48 mouse cellular contexts compared by ENCODE assay signal in the genomic region with DNA sequence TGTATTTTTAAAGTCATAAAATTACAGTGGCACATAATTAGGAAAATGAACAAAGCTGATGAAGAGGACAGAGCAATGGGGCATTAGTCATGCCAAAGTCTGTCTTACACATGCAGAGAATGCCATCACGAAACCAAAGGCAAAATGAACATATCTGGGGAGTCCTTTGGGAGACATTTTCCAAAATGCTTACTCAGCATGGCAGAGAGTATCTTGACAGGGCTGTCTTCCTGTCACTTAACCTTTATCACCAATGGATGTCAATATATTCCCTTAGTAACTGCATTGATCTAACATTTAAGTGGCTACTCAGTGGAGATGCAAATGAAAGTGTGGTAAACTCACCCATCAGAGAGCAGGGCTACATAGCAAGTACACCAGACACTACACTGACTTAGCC. TPM values are rescaled to one million over a fixed set of nuclear protein-coding genes. Genes with fewer than 3 reads are reported as not detected.
"Had no signal": no experiment of that assay in that cellular context is flagged by ENCODE, and none has a peak within 500 bp of the region (broad histone marks: within the 10 kb centered on the region; RNA-seq: fewer than 3 reads in every experiment).

No protein-coding gene starts in this region.

- H3K27me3 ChIP-seq: limb, embryonic 12.5 days; limb, embryonic 13.5 days; limb, embryonic 15.5 days; liver, embryonic 12.5 days; liver, embryonic 13.5 days; liver, embryonic 15.5 days; lung, embryonic 15.5 days; midbrain, embryonic 12.5 days; midbrain, embryonic 13.5 days; midbrain, embryonic 15.5 days; neural tube, embryonic 12.5 days had no signal

- H3K4me1 ChIP-seq: limb, embryonic 10.5 days; limb, embryonic 12.5 days; limb, embryonic 13.5 days; limb, embryonic 15.5 days; liver, embryonic 12.5 days; liver, embryonic 13.5 days; liver, embryonic 15.5 days; lung, embryonic 15.5 days; megakaryocyte, embryonic 14.5 days; midbrain, embryonic 10.5 days; midbrain, embryonic 12.5 days; midbrain, embryonic 13.5 days; midbrain, embryonic 15.5 days; neural tube, embryonic 12.5 days had no signal

- H3K9ac ChIP-seq: limb, embryonic 12.5 days; limb, embryonic 13.5 days; limb, embryonic 15.5 days; liver, embryonic 12.5 days; liver, embryonic 13.5 days; liver, embryonic 14.5 days; liver, embryonic 15.5 days; liver, postnatal 0 days; lung, embryonic 14.5 days; lung, embryonic 15.5 days; midbrain, embryonic 12.5 days; midbrain, embryonic 13.5 days; midbrain, embryonic 15.5 days; neural tube, embryonic 12.5 days had no signal

- DNase-seq: left cerebral cortex, postnatal 4 days; liver; liver, embryonic 13.5 days; liver, postnatal 0 days; lung, adult 18-20 months; lung, adult 2 months; lung, embryonic 14.5 days; lung, postnatal 10 days; lung, postnatal 14 days; lung, postnatal 36 days; lung, postnatal 4 days; midbrain, embryonic 14.5 days had no signal

- H3K27ac ChIP-seq: limb, embryonic 10.5 days; limb, embryonic 12.5 days; limb, embryonic 13.5 days; limb, embryonic 15.5 days; liver, embryonic 12.5 days; liver, embryonic 13.5 days; liver, embryonic 14.5 days; liver, embryonic 15.5 days; lung, embryonic 15.5 days; macrophage; midbrain, embryonic 10.5 days; midbrain, embryonic 12.5 days; midbrain, embryonic 13.5 days; midbrain, embryonic 15.5 days; neural tube, embryonic 12.5 days had no signal

- H3K9me3 ChIP-seq: limb, embryonic 15.5 days; lung, embryonic 15.5 days; midbrain, embryonic 15.5 days had no signal

- H3K4me2 ChIP-seq: limb, embryonic 12.5 days; limb, embryonic 13.5 days; limb, embryonic 15.5 days; liver, embryonic 11.5 days; liver, embryonic 12.5 days; liver, embryonic 13.5 days; liver, embryonic 15.5 days; lung, embryonic 14.5 days; lung, embryonic 15.5 days; midbrain, embryonic 11.5 days; midbrain, embryonic 12.5 days; midbrain, embryonic 13.5 days; midbrain, embryonic 15.5 days; neural tube, embryonic 12.5 days had no signal

- H3K4me3 ChIP-seq: limb, embryonic 10.5 days; limb, embryonic 12.5 days; limb, embryonic 13.5 days; limb, embryonic 15.5 days; liver, embryonic 12.5 days; liver, embryonic 13.5 days; liver, embryonic 15.5 days; lung, embryonic 15.5 days; megakaryocyte, embryonic 14.5 days; midbrain, embryonic 10.5 days; midbrain, embryonic 12.5 days; midbrain, embryonic 13.5 days; midbrain, embryonic 15.5 days; myocyte; neural tube, embryonic 12.5 days had no signal

- H3K36me3 ChIP-seq: limb, embryonic 10.5 days; limb, embryonic 12.5 days; limb, embryonic 13.5 days; limb, embryonic 15.5 days; liver, embryonic 12.5 days; liver, embryonic 13.5 days; liver, embryonic 15.5 days; lung, embryonic 15.5 days; midbrain, embryonic 10.5 days; midbrain, embryonic 12.5 days; midbrain, embryonic 13.5 days; midbrain, embryonic 15.5 days; neural tube, embryonic 12.5 days had no signal

RNA-seq across cellular contexts. Expression of a gene that starts 1.4 kb away (rescaled TPM):
- total RNA-seq: left cerebral cortex, adult 8-10 months; left cerebral cortex, postnatal 10 days; left cerebral cortex, postnatal 14 days; left cerebral cortex, postnatal 25 days; left cerebral cortex, postnatal 36 days; left cerebral cortex, postnatal 4 days; liver, adult 2 months; megakaryocyte progenitor cell, adult 5-6 weeks; megakaryocyte-erythroid progenitor cell, adult 5-6 weeks; midbrain, postnatal 0 days; monocyte, adult 5-6 weeks had no signal
- polyA plus RNA-seq: limb, embryonic 10.5 days; limb, embryonic 11.5 days; limb, embryonic 12.5 days; limb, embryonic 13.5 days; limb, embryonic 14.5 days; limb, embryonic 15.5 days; liver, adult 2 months; liver, embryonic 11.5 days; liver, embryonic 12.5 days; liver, embryonic 13.5 days; liver, embryonic 14.5 days; liver, embryonic 15.5 days; liver, embryonic 16.5 days; liver, postnatal 0 days; lung, adult 2 months; lung, embryonic 14.5 days; lung, embryonic 15.5 days; lung, embryonic 16.5 days; lung, postnatal 0 days; macrophage; midbrain, embryonic 10.5 days; midbrain, embryonic 11.5 days; midbrain, embryonic 12.5 days; midbrain, embryonic 13.5 days; midbrain, embryonic 14.5 days; midbrain, embryonic 15.5 days; midbrain, embryonic 16.5 days; midbrain, postnatal 0 days; myocyte; neural tube, embryonic 11.5 days; neural tube, embryonic 12.5 days had no signal

RNA-seq across cellular contexts. Expression of a gene that starts 36.9 kb away (rescaled TPM):
- total RNA-seq: left cerebral cortex, adult 8-10 months; left cerebral cortex, postnatal 10 days; left cerebral cortex, postnatal 14 days; left cerebral cortex, postnatal 25 days; left cerebral cortex, postnatal 36 days; left cerebral cortex, postnatal 4 days; liver, adult 2 months; megakaryocyte progenitor cell, adult 5-6 weeks; megakaryocyte, adult 5-6 weeks; megakaryocyte-erythroid progenitor cell, adult 5-6 weeks; midbrain, postnatal 0 days; monocyte, adult 5-6 weeks had no signal
- polyA plus RNA-seq: limb, embryonic 11.5 days; limb, embryonic 12.5 days; limb, embryonic 14.5 days; limb, embryonic 15.5 days; liver, adult 2 months; liver, embryonic 11.5 days; liver, embryonic 12.5 days; liver, embryonic 13.5 days; liver, embryonic 14.5 days; liver, embryonic 15.5 days; liver, embryonic 16.5 days; liver, postnatal 0 days; lung, adult 2 months; lung, embryonic 14.5 days; lung, embryonic 15.5 days; lung, embryonic 16.5 days; lung, postnatal 0 days; macrophage; midbrain, embryonic 12.5 days; midbrain, embryonic 14.5 days; midbrain, embryonic 15.5 days; midbrain, embryonic 16.5 days; midbrain, postnatal 0 days; myocyte; neural tube, embryonic 12.5 days had no signal

RNA-seq across cellular contexts. Expression of a gene that starts 45.2 kb away (rescaled TPM):
- total RNA-seq: left cerebral cortex, adult 8-10 months; left cerebral cortex, postnatal 10 days; left cerebral cortex, postnatal 14 days; left cerebral cortex, postnatal 25 days; left cerebral cortex, postnatal 36 days; left cerebral cortex, postnatal 4 days; liver, adult 2 months; megakaryocyte progenitor cell, adult 5-6 weeks; megakaryocyte, adult 5-6 weeks; megakaryocyte-erythroid progenitor cell, adult 5-6 weeks; midbrain, postnatal 0 days; monocyte, adult 5-6 weeks had no signal
- polyA plus RNA-seq: limb, embryonic 10.5 days; limb, embryonic 11.5 days; limb, embryonic 12.5 days; limb, embryonic 13.5 days; limb, embryonic 14.5 days; limb, embryonic 15.5 days; liver, adult 2 months; liver, embryonic 11.5 days; liver, embryonic 12.5 days; liver, embryonic 13.5 days; liver, embryonic 14.5 days; liver, embryonic 15.5 days; liver, embryonic 16.5 days; liver, postnatal 0 days; lung, adult 2 months; lung, embryonic 14.5 days; lung, embryonic 15.5 days; lung, embryonic 16.5 days; lung, postnatal 0 days; macrophage; midbrain, embryonic 10.5 days; midbrain, embryonic 11.5 days; midbrain, embryonic 12.5 days; midbrain, embryonic 13.5 days; midbrain, embryonic 14.5 days; midbrain, embryonic 15.5 days; midbrain, embryonic 16.5 days; midbrain, postnatal 0 days; myocyte; neural tube, embryonic 11.5 days; neural tube, embryonic 12.5 days had no signal

RNA-seq across cellular contexts. Expression of a gene that starts 53.6 kb away (rescaled TPM):
- total RNA-seq: liver, adult 2 months; megakaryocyte progenitor cell, adult 5-6 weeks; megakaryocyte, adult 5-6 weeks; megakaryocyte-erythroid progenitor cell, adult 5-6 weeks; monocyte, adult 5-6 weeks had no signal
- polyA plus RNA-seq: limb, embryonic 10.5 days; limb, embryonic 11.5 days; limb, embryonic 13.5 days; liver, adult 2 months; liver, embryonic 11.5 days; liver, embryonic 12.5 days; liver, embryonic 13.5 days; liver, embryonic 14.5 days; liver, embryonic 15.5 days; liver, embryonic 16.5 days; liver, postnatal 0 days; lung, adult 2 months; lung, embryonic 14.5 days; lung, embryonic 15.5 days; lung, embryonic 16.5 days; lung, postnatal 0 days; macrophage had no signal

RNA-seq across cellular contexts. Expression of a gene that starts 59.2 kb away (rescaled TPM):
- total RNA-seq: left cerebral cortex, adult 8-10 months; left cerebral cortex, postnatal 10 days; left cerebral cortex, postnatal 14 days; left cerebral cortex, postnatal 25 days; left cerebral cortex, postnatal 36 days; left cerebral cortex, postnatal 4 days; liver, adult 2 months; megakaryocyte progenitor cell, adult 5-6 weeks; megakaryocyte, adult 5-6 weeks; megakaryocyte-erythroid progenitor cell, adult 5-6 weeks; midbrain, postnatal 0 days; monocyte, adult 5-6 weeks had no signal
- polyA plus RNA-seq: limb, embryonic 10.5 days; limb, embryonic 11.5 days; limb, embryonic 12.5 days; limb, embryonic 13.5 days; limb, embryonic 14.5 days; limb, embryonic 15.5 days; liver, adult 2 months; liver, embryonic 11.5 days; liver, embryonic 12.5 days; liver, embryonic 13.5 days; liver, embryonic 14.5 days; liver, embryonic 15.5 days; liver, embryonic 16.5 days; liver, postnatal 0 days; lung, adult 2 months; lung, embryonic 14.5 days; lung, embryonic 15.5 days; lung, embryonic 16.5 days; lung, postnatal 0 days; macrophage; midbrain, embryonic 10.5 days; midbrain, embryonic 11.5 days; midbrain, embryonic 12.5 days; midbrain, embryonic 13.5 days; midbrain, embryonic 14.5 days; midbrain, embryonic 15.5 days; midbrain, embryonic 16.5 days; midbrain, postnatal 0 days; myocyte; neural tube, embryonic 11.5 days; neural tube, embryonic 12.5 days had no signal
